Mouse (Mus musculus) mouse embryonic stem cell (cell line): ENCODE data around the gene Inafm1.
"Not testable (repeated sequence)": the region's sequence is repeated elsewhere in the genome, so short reads cannot be mapped to it uniquely, and the experiment has no call there.

Experiments
- in situ Hi-C, 2 experiments: fragments of 300-500 bp; cut with MboI; formaldehyde crosslinking; loops; 1 replicate in 1 of 2; 3 replicates in 1 of 2; pipeline ENCODE4 v1.14.3; 2019 to 2020; ENCODE audit warnings: low sequenced_read_pairs in 2 of 2, low pct_unique_long_range_greater_than_20kb in 1 of 2, mixed read lengths in 1 of 2; ENCODE audit not compliant: unreplicated experiment in 1 of 2

Gene Inafm1

GRCm38 (mm10) chr7:16272681-16273080 lies 736 bp downstream of the Inafm1 start:
- in situ Hi-C loops, result no loop called here

DNA sequence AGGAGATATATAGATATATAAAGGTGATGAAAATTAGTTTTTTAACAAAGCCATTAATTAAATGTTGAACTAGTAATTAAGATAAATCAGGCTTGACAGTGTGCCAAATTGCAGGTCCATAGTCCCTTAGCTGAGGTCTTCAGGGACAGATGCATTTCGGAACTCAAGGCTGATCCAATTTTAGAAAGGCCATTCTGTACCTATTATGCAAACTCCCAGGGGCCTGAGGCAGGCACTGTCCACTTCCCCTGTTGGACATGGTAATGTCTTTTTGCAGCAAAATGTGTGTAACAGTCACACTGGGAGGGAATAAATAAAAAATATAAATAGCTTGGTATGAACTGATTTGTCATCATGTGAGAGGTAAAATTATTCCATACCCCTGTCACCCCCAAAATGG lies 2.3 kb downstream of the Inafm1 start:
- in situ Hi-C loops, result no loop called here

DNA sequence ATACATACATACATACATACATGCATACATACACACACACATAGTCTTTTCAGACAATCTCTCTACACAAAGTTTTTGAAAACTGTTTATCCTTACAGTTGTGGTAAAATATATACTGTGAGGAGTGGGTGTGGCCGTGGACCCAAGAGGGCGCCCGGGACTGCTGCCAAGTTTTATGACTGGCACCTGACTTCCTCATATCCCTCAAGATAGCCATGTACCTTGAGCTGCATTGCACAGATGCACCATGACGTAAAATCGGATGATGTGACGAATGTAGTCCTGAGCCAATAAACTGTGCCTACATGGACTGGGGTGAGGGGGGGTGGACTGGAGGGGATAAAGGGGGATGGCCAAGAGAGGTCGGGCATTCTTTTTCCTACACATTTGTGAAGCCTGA lies 6.8 kb downstream of the Inafm1 start:
- in situ Hi-C loops, result not testable (repeated sequence)

- in situ Hi-C loops, result no loop called here
These were observed 7.6 kb downstream of the Inafm1 start for GRCm38 (mm10) chr7:16265856-16266255.

DNA sequence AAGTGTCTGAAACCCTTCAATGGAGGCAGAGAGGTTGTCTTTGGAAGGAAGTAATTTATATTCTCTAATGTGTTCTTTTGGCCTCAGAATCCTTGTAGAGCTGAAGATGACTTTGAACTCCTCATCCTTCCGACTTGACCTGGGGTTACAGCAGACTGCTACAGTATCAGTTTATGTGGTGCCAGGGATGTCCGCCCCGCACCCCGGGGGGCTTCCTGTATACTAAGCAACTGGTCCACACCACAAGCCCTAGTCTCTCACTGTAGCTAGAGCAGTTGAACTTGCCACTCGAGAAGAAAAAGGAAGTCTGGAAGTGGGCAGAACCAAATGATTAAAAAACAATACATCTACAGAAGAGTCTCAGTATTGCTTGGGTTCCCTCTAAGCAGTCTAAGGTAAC lies 9.6 kb downstream of the Inafm1 start:
- in situ Hi-C loops, result no loop called here

GRCm38 (mm10) chr7:16263015-16263787 lies 10.2 kb downstream of the Inafm1 start:
- in situ Hi-C loops, result no loop called here

DNA sequence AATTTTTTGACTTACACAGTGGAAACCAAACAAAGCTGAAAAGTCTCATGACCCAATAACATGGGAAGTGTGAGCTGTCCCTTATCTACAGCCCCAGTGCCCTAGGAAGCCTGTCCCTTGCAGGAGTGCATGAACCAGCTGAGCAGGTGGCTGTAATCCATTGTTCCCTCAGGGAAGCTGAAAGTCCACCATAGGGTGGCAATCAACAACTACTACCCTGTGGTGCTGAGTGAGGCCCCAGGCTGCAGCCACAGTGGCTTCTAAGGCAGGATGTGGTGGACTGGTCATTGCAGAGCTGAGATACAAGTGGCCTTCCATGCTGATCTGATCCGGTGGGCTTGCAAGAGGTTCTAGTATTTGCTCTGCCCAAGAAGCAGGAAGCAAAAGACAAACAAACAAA lies 12.3 kb downstream of the Inafm1 start:
- in situ Hi-C loops, result no loop called here

- in situ Hi-C loops, result loop anchor here in 1 of 2 experiments (10.0 kb wide), 1 partner anchor 74 kb away; no protein-coding TSS in a partner anchor
These were observed 14.3 kb downstream of the Inafm1 start, which contains the start of gene C5ar1 for GRCm38 (mm10) chr7:16259110-16259590. TSS of gene C5ar1 (minus strand) at chr7:16259540.

- in situ Hi-C loops, result loop anchor here in 1 of 2 experiments (10.0 kb wide), 1 partner anchor 73 kb away; no protein-coding TSS in a partner anchor
These were observed 15.6 kb downstream of the Inafm1 start for GRCm38 (mm10) chr7:16257830-16258229.

DNA sequence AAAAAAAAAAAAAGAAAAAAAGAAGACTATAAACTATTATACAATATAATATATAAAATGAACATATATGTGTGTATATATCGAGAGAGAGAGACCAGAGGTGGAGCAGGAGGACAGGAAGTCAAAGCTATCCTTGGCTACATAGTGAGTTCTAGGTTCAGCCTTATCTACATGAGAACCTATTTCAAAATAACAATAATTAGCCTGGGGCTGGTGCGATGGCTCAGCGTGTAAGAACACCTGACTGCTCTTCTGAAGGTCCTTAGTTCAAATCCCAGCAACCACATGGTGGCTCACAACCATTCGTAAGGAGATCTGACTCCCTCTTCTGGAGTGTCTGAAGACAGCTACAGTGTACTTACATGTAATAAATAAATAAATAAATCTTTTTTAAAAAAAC lies 17.5 kb downstream of the Inafm1 start:
- in situ Hi-C loops, result loop anchor here in 1 of 2 experiments (10.0 kb wide), 1 partner anchor 71 kb away; no protein-coding TSS in a partner anchor

- in situ Hi-C loops, result loop anchor here (5.0 to 10.0 kb wide), 2 partner anchors 69 to 72 kb away; no protein-coding TSS in a partner anchor
These were observed 19.2 kb downstream of the Inafm1 start for GRCm38 (mm10) chr7:16254195-16254594.

- in situ Hi-C loops, result loop anchor here (5.0 to 10.0 kb wide), 2 partner anchors 66 to 68 kb away; no protein-coding TSS in a partner anchor
These were observed 22.7 kb downstream of the Inafm1 start for GRCm38 (mm10) chr7:16250687-16251086.

DNA sequence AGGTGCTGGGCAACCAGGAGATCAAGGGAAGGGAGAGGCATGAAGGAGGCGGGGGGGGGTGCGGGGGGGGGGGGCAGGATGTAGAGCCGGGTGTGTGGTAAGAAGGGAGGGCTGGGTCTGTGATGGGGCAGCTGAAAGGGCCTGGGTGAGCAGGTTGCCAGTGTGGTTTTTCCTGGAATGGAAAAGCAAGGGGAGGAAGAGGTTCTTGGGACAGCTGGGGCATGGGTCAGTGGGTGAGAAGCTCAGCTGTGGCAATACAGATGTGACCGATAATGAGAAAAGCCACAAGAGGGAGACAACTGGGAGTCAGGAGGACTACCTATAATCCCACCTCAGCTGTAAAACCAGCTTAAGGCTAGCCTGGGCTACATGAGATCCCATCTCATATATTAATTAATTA lies 27.5 kb downstream of the Inafm1 start:
- in situ Hi-C loops, result no loop called here

GRCm38 (mm10) chr7:16244067-16244466 lies 29.4 kb downstream of the Inafm1 start, which contains the start of gene C5ar2:
TSS of gene C5ar2 (minus strand) at chr7:16244154.
- in situ Hi-C loops, result no loop called here

- in situ Hi-C loops, result no loop called here
These were observed 31.2 kb downstream of the Inafm1 start for GRCm38 (mm10) chr7:16242198-16242597.

GRCm38 (mm10) chr7:16241787-16242186 lies 31.6 kb downstream of the Inafm1 start:
- in situ Hi-C loops, result no loop called here

DNA sequence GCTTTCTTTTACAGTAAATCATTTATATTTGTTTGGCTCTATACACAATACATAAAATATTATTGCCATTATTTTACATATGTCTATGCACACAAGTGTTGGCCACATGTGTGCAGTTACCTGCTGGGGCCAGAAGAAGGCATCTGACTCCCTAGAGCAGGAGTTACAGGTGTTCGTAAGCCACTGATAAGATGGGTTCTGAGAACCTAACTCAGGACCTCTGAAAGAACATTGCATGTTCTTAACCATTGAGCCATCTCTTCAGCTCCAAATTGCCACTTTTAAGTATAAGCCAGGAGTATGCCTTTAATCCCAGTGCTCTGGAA lies 32.5 kb downstream of the Inafm1 start:
- in situ Hi-C loops, result no loop called here

- in situ Hi-C loops, result no loop called here
These were observed 33.0 kb downstream of the Inafm1 start for GRCm38 (mm10) chr7:16240281-16240977.

GRCm38 (mm10) chr7:16239554-16239997 lies 33.8 kb downstream of the Inafm1 start:
- in situ Hi-C loops, result no loop called here
